Mouse (Mus musculus) midbrain, postnatal 0 days (tissue): Measurements from ENCODE around the gene Pbrm1. TPM values are rescaled to one million over a fixed set of nuclear protein-coding genes. Genes with fewer than 3 reads are reported as not detected.

ENCODE experiments used
- ATAC-seq: fragments of 200-750 bp; cut with Nextera tagmentation; 2 replicates; pipeline ENCODE4 v1.8.0; 2017; ENCODE audit warnings: moderate number of reproducible peaks, mild to moderate bottlenecking, moderate TSS enrichment, moderate library complexity; ENCODE audit not compliant: low FRiP score
- DNase-seq: peaks from one replicate; pipeline ENCODE4 v3.0.0-alpha.2; 2015; ENCODE audit warnings: low spot score
- H3K27ac ChIP-seq: fragments of 300-500 bp; sonication (generic); 2 replicates; pipeline ENCODE4 v1.5.1; 2014; ENCODE audit warnings: low read depth, mild to moderate bottlenecking, low read length, mixed read lengths
- H3K27me3 ChIP-seq: fragments of 300-500 bp; sonication (generic); 2 replicates; pipeline ENCODE4 v1.6.1; 2014; ENCODE audit warnings: low read length, control low read depth, mixed read lengths; ENCODE audit not compliant: insufficient read depth
- H3K36me3 ChIP-seq: fragments of 300-500 bp; sonication (generic); 2 replicates; pipeline ENCODE4 v1.6.1; 2014; ENCODE audit warnings: low read length, control low read depth, mixed read lengths; ENCODE audit not compliant: insufficient read depth
- H3K4me1 ChIP-seq: fragments of 300-500 bp; sonication (generic); 2 replicates; pipeline ENCODE4 v1.6.1; 2014; ENCODE audit warnings: mild to moderate bottlenecking, control low read depth, antibody characterized with exemption, low read length, mixed read lengths; ENCODE audit not compliant: insufficient read depth
- H3K4me2 ChIP-seq: fragments of 300-500 bp; sonication (generic); 2 replicates; pipeline ENCODE4 v1.6.1; 2014; ENCODE audit warnings: low read depth, mild to moderate bottlenecking, low read length, mixed read lengths; ENCODE audit not compliant: poor library complexity, severe bottlenecking
- H3K4me3 ChIP-seq: fragments of 300-500 bp; sonication (generic); 2 replicates; pipeline ENCODE4 v1.5.1; 2014; ENCODE audit warnings: low read depth, mild to moderate bottlenecking, low read length, moderate library complexity
- H3K9ac ChIP-seq: fragments of 300-500 bp; sonication (generic); replicated peaks from 2 replicates; pipeline ENCODE4 v1.6.1; 2014; ENCODE audit warnings: mild to moderate bottlenecking, low read length, moderate library complexity, mixed read lengths; ENCODE audit not compliant: poor library complexity, severe bottlenecking
- H3K9me3 ChIP-seq: fragments of 300-500 bp; sonication (generic); 2 replicates; pipeline ENCODE4 v1.6.1; 2016; ENCODE audit warnings: low read length, control low read depth
- CTCF ChIP-seq: IDR thresholded peaks from 2 replicates; pipeline ENCODE4 v1.5.1; 2016; ENCODE audit warnings: antibody characterized with exemption, mild to moderate bottlenecking
- WGBS: fragments of 180-500 bp; shearing (Covaris S2); extraction: QIAGEN DNeasy Blood & Tissue Kit; methylation state at CpG from one replicate; pipeline ENCODE4 v1.1.7; 2014; 5-methylcytosine and 5-hydroxymethylcytosine counted together
- polyA plus RNA-seq: library from polyadenylated mRNA; unstranded; fragments of >200 nt; fragmentation: Nextera tagmentation; extraction: Ambion mirVana; gene quantifications from 2 replicates; pipeline ENCODE4 v1.2.1, GENCODE M21; 2015
- total RNA-seq: library from RNA; depleted of rRNA; stranded (reverse); fragments of >200 nt; gene quantifications from 2 replicates; pipeline ENCODE4 v1.2.3, GENCODE M21; 2014; rRNA removed

The Pbrm1 gene
- total and polyA plus RNA-seq, 2 experiments from 2014 or later: 51.2 to 84.8 TPM

DNA sequence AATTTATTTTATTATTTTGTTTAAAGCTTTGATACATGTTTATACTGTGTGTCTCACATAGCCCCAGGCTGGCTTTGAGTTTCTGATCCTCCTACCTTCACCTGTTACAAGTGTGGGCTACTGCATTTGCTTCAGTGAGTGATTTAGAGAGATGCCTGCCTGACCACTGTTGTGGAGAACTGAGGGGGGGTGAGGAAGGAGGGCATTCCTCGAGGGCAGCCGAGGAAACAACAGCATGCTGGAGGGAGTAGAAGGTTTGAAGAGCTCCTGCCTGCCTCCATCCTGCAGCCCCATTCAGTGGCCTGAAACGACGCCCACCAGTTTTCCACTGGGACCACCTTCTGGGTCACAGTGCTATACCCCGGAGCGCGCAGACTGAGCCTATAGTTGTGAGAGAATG lies 146.5 kb downstream of the Pbrm1 start:
- no peaks in the 10 kb centered on the region for H3K27me3 ChIP-seq
- no peak overlapping the region for H3K4me2 ChIP-seq
- WGBS: 49% methylated on average over 7 of the region's 7 CpGs
- H3K36me3 ChIP-seq: 0 out of 2 replicates have a peak, but pooled peaks cover 3% of the 10 kb centered on the region
- H3K27ac ChIP-seq: no peak overlapping the region
- no peak overlapping the region for H3K4me3 ChIP-seq
- H3K9me3 ChIP-seq: no peaks in the 10 kb centered on the region
- DNase-seq (no peak), ATAC-seq (no peak)
- TF ChIP-seq CTCF: no peak
- no peak overlapping the region for H3K9ac ChIP-seq
- no peaks in the 10 kb centered on the region; the same call in 1 of the 2 replicates for H3K4me1 ChIP-seq

- no peak for TF ChIP-seq CTCF
- no peak overlapping the region for H3K4me2 ChIP-seq
- WGBS: 66% methylated on average over 10 of the region's 10 CpGs
- no peaks in the 10 kb centered on the region; the same call in 1 of the 2 replicates for H3K4me1 ChIP-seq
- no peaks in the 10 kb centered on the region for H3K27me3 ChIP-seq
- H3K4me3 ChIP-seq: no peak overlapping the region
- no peak for ATAC-seq
- no peak overlapping the region for H3K9ac ChIP-seq
- no peaks in the 10 kb centered on the region for H3K9me3 ChIP-seq
- H3K27ac ChIP-seq: no peak overlapping the region
- DNase-seq: no peak
- H3K36me3 ChIP-seq: peaks cover 8% of the 10 kb centered on the region
Observed at GRCm38 (mm10) chr14:31165991-31166630, 147.2 kb downstream of the Pbrm1 start.

GRCm38 (mm10) chr14:31166827-31167226 lies 147.9 kb downstream of the Pbrm1 start:
- H3K4me2 ChIP-seq: no peak overlapping the region
- WGBS: 55% methylated on average over 9 of the region's 9 CpGs

DNA sequence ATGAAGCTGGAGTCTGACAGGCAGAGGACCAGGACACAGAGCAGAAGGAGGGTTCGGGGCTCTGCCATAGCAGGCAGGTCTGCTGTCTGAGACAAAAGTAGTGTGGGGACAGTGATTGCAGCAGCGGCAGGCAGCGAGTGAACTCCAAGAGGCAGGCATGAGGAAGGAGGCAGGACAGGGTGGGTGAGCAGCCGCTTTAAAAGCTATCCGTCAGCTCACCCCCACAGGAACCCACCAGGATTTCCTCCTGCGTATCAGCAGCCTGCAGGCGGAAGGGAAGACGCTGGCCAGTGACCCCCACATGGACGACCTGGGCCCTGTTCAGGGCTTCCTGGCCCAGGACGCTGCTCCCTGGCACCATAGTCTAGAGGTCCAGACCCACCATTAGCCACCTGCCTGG lies 149.5 kb downstream of the Pbrm1 start, which contains the start of gene Stab1:
Stab1 (minus strand) TSS at position 217 of the 400 bp plus-strand sequence.
- DNase-seq: no peak
- WGBS: 52% methylated on average over 10 of the region's 10 CpGs
- H3K4me2 ChIP-seq: no peak within 1 kb of the TSS
- no peak for ATAC-seq
- H3K27ac ChIP-seq: no peak within 1 kb of the TSS
- H3K27me3 ChIP-seq: no peaks in the 10 kb centered on the region
- H3K36me3 ChIP-seq: peaks cover 31% of the 10 kb centered on the region
- no peak within 1 kb of the TSS for H3K9ac ChIP-seq
- H3K4me1 ChIP-seq: no peaks in the 10 kb centered on the region; the same call in 1 of the 2 replicates
- TF ChIP-seq CTCF: no peak
- H3K4me3 ChIP-seq: no peak within 1 kb of the TSS
- H3K9me3 ChIP-seq: no peaks in the 10 kb centered on the region

More at GRCm38 (mm10) chr14:31166827-31167226, 147.9 kb downstream of the Pbrm1 start:
- ATAC-seq (no peak), DNase-seq (no peak)
- H3K9ac ChIP-seq: no peak overlapping the region
- H3K27me3 ChIP-seq: no peaks in the 10 kb centered on the region
- no peaks in the 10 kb centered on the region; the same call in 1 of the 2 replicates for H3K4me1 ChIP-seq
- no peak for TF ChIP-seq CTCF
- no peak overlapping the region for H3K27ac ChIP-seq
- H3K4me3 ChIP-seq: no peak overlapping the region
- peaks cover 15% of the 10 kb centered on the region for H3K36me3 ChIP-seq
- H3K9me3 ChIP-seq: no peaks in the 10 kb centered on the region

- WGBS: 85% methylated on average over 6 of the region's 6 CpGs
- H3K27ac ChIP-seq: no peak overlapping the region
- H3K4me3 ChIP-seq: no peak overlapping the region
- DNase-seq: no peak
- H3K4me2 ChIP-seq: no peak overlapping the region
- no peak for ATAC-seq
- H3K27me3 ChIP-seq: no peaks in the 10 kb centered on the region
- H3K4me1 ChIP-seq: no peaks in the 10 kb centered on the region; the same call in 1 of the 2 replicates
- no peak for TF ChIP-seq CTCF
- H3K9me3 ChIP-seq: no peaks in the 10 kb centered on the region
- peaks cover 41% of the 10 kb centered on the region for H3K36me3 ChIP-seq
- no peak overlapping the region for H3K9ac ChIP-seq
Observed at GRCm38 (mm10) chr14:31169508-31169907, 150.6 kb downstream of the Pbrm1 start.

DNA sequence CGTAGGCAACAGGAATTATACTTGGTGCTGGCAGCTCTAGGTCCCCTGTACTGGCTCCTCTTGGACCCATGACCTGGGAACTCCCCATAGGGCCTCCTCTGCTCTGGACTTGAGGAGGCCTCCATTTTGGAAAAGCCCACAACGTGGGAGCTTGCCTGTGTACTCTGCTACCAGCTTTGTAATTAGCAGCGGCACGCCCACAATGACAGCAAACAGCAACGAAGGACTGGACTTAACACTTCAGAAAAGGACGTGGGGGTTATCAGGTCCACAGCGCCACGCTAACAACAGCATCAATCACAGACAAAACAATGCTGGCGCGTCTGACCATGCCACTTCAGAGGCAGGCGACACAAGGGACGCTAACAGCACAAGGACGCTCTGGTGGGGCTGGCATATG lies 152.0 kb downstream of the Pbrm1 start:
- no peak overlapping the region for H3K27ac ChIP-seq
- ATAC-seq (no peak), DNase-seq (no peak)
- H3K4me1 ChIP-seq: no peaks in the 10 kb centered on the region
- peaks cover 55% of the 10 kb centered on the region for H3K36me3 ChIP-seq
- H3K27me3 ChIP-seq: no peaks in the 10 kb centered on the region
- WGBS: 91% methylated on average over 13 of the region's 13 CpGs
- no peaks in the 10 kb centered on the region for H3K9me3 ChIP-seq
- no peak overlapping the region for H3K4me2 ChIP-seq
- TF ChIP-seq CTCF: no peak
- no peak overlapping the region for H3K4me3 ChIP-seq
- H3K9ac ChIP-seq: no peak overlapping the region

Other genes with a start within 250 kb of the Pbrm1 start
- 15.0 and 16.9 TPM in 2 replicates for gene Tmem110, start 193.5 kb upstream of the Pbrm1 start, total RNA-seq
- gene Tmem110, start 193.5 kb upstream of the Pbrm1 start, polyA plus RNA-seq: 14.3 and 14.5 TPM in 2 replicates
- 0.19 and 1.0 TPM in 2 replicates for gene Mustn1, start 139.9 kb upstream of the Pbrm1 start, total RNA-seq
- 1.0 and 2.0 TPM in 2 replicates for gene Mustn1, start 139.9 kb upstream of the Pbrm1 start, polyA plus RNA-seq
- gene Itih4, start 132.7 kb upstream of the Pbrm1 start, total RNA-seq: not detected in 2 replicates
- not detected in 2 replicates for gene Itih4, start 132.7 kb upstream of the Pbrm1 start, polyA plus RNA-seq
- gene Itih3, start 95.4 kb upstream of the Pbrm1 start, total RNA-seq: 4.5 and 5.3 TPM in 2 replicates
- 5.6 and 6.1 TPM in 2 replicates for gene Itih3, start 95.4 kb upstream of the Pbrm1 start, polyA plus RNA-seq
- gene Itih1, start 75.8 kb upstream of the Pbrm1 start, total RNA-seq: not detected in 2 replicates
- gene Itih1, start 75.8 kb upstream of the Pbrm1 start, polyA plus RNA-seq: not detected in 2 replicates
- 15.6 and 17.7 TPM in 2 replicates for gene Nek4, start 67.8 kb upstream of the Pbrm1 start, total RNA-seq
- 12.8 and 13.8 TPM in 2 replicates for gene Nek4, start 67.8 kb upstream of the Pbrm1 start, polyA plus RNA-seq
- gene Glt8d1, start 17.7 kb upstream of the Pbrm1 start, total RNA-seq: 39.2 and 51.3 TPM in 2 replicates
- 42.9 and 49.6 TPM in 2 replicates for gene Glt8d1, start 17.7 kb upstream of the Pbrm1 start, polyA plus RNA-seq
- gene Spcs1, start 17.5 kb upstream of the Pbrm1 start, total RNA-seq: 244 and 256 TPM in 2 replicates
- 408 and 415 TPM in 2 replicates for gene Spcs1, start 17.5 kb upstream of the Pbrm1 start, polyA plus RNA-seq
- 37.8 and 42.8 TPM in 2 replicates for gene Gnl3, start within 50 bp of the Pbrm1 start, total RNA-seq
- 57.7 and 70.5 TPM in 2 replicates for gene Gnl3, start within 50 bp of the Pbrm1 start, polyA plus RNA-seq
- gene Smim4, start 109.8 kb downstream of the Pbrm1 start, total RNA-seq: 3.2 and 4.3 TPM in 2 replicates
- gene Smim4, start 109.8 kb downstream of the Pbrm1 start, polyA plus RNA-seq: 41.6 and 47.5 TPM in 2 replicates
- gene Nt5dc2, start 111.9 kb downstream of the Pbrm1 start, total RNA-seq: 132 and 171 TPM in 2 replicates
- 132 and 144 TPM in 2 replicates for gene Nt5dc2, start 111.9 kb downstream of the Pbrm1 start, polyA plus RNA-seq
- 25.5 and 31.4 TPM in 2 replicates for gene Stab1, start 149.5 kb downstream of the Pbrm1 start, total RNA-seq
- 9.0 and 11.7 TPM in 2 replicates for gene Stab1, start 149.5 kb downstream of the Pbrm1 start, polyA plus RNA-seq
- gene Tnnc1, start 189.2 kb downstream of the Pbrm1 start, total RNA-seq: 1.9 and 7.4 TPM in 2 replicates
- 4.6 and 4.8 TPM in 2 replicates for gene Tnnc1, start 189.2 kb downstream of the Pbrm1 start, polyA plus RNA-seq
- 391 and 398 TPM in 2 replicates for gene Nisch, start 197.8 kb downstream of the Pbrm1 start, total RNA-seq
- 261 and 274 TPM in 2 replicates for gene Nisch, start 197.8 kb downstream of the Pbrm1 start, polyA plus RNA-seq
- gene Sema3g, start 198.7 kb downstream of the Pbrm1 start, total RNA-seq: 3.1 and 4.1 TPM in 2 replicates
- 0.36 and 0.44 TPM in 2 replicates for gene Sema3g, start 198.7 kb downstream of the Pbrm1 start, polyA plus RNA-seq
- 4.4 and 6.6 TPM in 2 replicates for gene Phf7, start 232.2 kb downstream of the Pbrm1 start, total RNA-seq
- gene Phf7, start 232.2 kb downstream of the Pbrm1 start, polyA plus RNA-seq: 8.7 and 10.2 TPM in 2 replicates
- 103 and 128 TPM in 2 replicates for gene Bap1, start 232.3 kb downstream of the Pbrm1 start, total RNA-seq
- gene Bap1, start 232.3 kb downstream of the Pbrm1 start, polyA plus RNA-seq: 112 and 116 TPM in 2 replicates